ENCODE assay signal across 13 mouse cellular contexts in the genomic region with DNA sequence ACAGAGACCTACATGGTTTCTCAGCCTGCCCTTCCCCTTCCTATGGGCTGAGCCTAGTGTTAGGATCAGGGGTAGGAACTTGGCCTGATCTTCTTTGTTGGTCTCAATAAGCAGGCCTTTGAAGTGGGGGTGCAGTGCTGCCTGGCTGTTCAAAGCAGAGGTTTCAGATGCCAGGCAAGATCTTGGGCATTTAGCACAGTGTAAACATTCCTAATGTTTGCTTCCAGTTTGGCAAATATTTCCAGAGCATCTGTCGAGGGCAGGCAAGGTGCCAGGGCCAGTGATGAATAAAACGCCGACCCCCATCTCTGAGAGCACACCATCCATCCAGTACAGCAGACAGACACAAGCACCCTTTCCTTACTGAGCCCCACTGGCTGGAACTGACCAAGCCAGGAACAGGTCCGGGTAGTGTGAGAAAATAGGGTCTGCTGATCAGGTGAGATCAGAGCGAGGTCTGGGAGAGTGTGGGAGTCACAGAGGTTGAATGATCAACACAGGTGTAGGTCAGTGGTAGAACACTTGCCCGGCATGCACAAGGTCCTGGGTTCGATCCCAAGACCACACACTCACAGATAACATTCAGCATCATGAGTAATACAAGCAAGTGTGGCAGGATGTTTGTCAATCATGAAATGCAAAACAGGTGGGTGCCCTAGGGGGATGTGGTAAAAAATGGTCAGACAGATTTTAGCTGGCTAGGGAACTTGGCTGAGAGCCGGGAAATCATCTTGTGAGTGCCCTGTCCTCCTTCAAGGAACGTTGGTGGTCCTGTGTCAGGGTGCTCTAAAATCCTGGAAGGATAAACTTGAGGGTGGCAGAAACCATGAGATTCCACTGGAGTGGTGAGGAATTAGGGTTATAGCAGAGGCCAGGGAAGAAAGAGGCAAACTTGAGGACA. TPM values are rescaled to one million over a fixed set of nuclear protein-coding genes. Genes with fewer than 3 reads are reported as not detected.
A peak's percentile ranks its signal among the peaks of the same experiment; 100 is the strongest.
DNase-seq lines count a peak whose midpoint lies in the region; ATAC-seq and TF ChIP-seq lines count a peak whose summit lies in the region.
"Had no signal": no experiment of that assay in that cellular context is flagged by ENCODE, and none has a peak within 500 bp of the region (broad histone marks: within the 10 kb centered on the region; RNA-seq: fewer than 3 reads in every experiment).

No protein-coding gene starts in this region.

- H3K27me3 ChIP-seq in liver, postnatal 0 days (ENCODE audit: insufficient read depth, low read length): peaks cover 29% of the 10 kb centered on the region
- peaks cover 98% of the 10 kb centered on the region for H3K27me3 ChIP-seq in liver, embryonic 12.5 days (replicated peaks)

- peak; percentile 52 to 64 for DNase-seq in cerebellum, postnatal 14 days
- no peak for DNase-seq in cerebellum, adult 18-20 months
- DNase-seq in liver, postnatal 0 days: no peak
- DNase-seq in 416B (ENCODE audit: low read depth): peak; percentile 15
- peak; percentile 52 for DNase-seq in lung, postnatal 10 days
- no peak for DNase-seq in T-cell, adult 2 months (ENCODE audit: low spot score)
- no peak for DNase-seq in spleen, postnatal 4 days (ENCODE audit: low spot score in 2 of 2)
- DNase-seq: adrenal gland, adult 2 months; cerebellum, adult 9-10 months; heart, adult 18-20 months; kidney, adult 9 months had no signal

- no peak overlapping the region for H3K27ac ChIP-seq in liver, postnatal 0 days (ENCODE audit: low read depth)
- no peak overlapping the region for H3K27ac ChIP-seq in liver, embryonic 12.5 days
- H3K27ac ChIP-seq: forebrain, embryonic 13.5 days had no signal

- H3K9me3 ChIP-seq in liver, postnatal 0 days (ENCODE audit: low read length): no peaks in the 10 kb centered on the region
- H3K9me3 ChIP-seq in liver, embryonic 12.5 days (replicated peaks): no peaks in the 10 kb centered on the region
- H3K9me3 ChIP-seq: forebrain, embryonic 13.5 days had no signal

- 56% methylated on average over 9 of the region's 9 CpGs for WGBS in liver, postnatal 0 days (ENCODE audit: insufficient replicate concordance)
- 52% methylated on average over 9 of the region's 9 CpGs for WGBS in liver, embryonic 12.5 days (ENCODE audit: insufficient replicate concordance)

- 0 out of 2 replicates have a peak overlapping the region, but pooled peaks have one; percentile 13 for H3K4me2 ChIP-seq in liver, postnatal 0 days (ENCODE audit: low read depth, low read length)
- no peak overlapping the region for H3K4me2 ChIP-seq in liver, embryonic 12.5 days
- H3K4me2 ChIP-seq: forebrain, embryonic 13.5 days had no signal

- H3K9ac ChIP-seq in liver, postnatal 0 days (replicated peaks): no peak overlapping the region
- H3K9ac ChIP-seq in liver, embryonic 12.5 days: no peak overlapping the region

- TF ChIP-seq CTCF in liver, postnatal 0 days (IDR thresholded peaks at IDR 0.05; ENCODE audit: low read depth): no peak

- H3K4me3 ChIP-seq in liver, postnatal 0 days (ENCODE audit: low read depth, low read length): no peak overlapping the region
- no peak overlapping the region for H3K4me3 ChIP-seq in liver, embryonic 12.5 days
- H3K4me3 ChIP-seq: forebrain, embryonic 13.5 days had no signal

- no peak for ATAC-seq in liver, postnatal 0 days
- no peak for ATAC-seq in liver, embryonic 12.5 days
- ATAC-seq: forebrain, embryonic 13.5 days had no signal

- H3K36me3 ChIP-seq in liver, postnatal 0 days (replicated peaks; ENCODE audit: insufficient read depth, low read length): no peaks in the 10 kb centered on the region
- no peaks in the 10 kb centered on the region for H3K36me3 ChIP-seq in liver, embryonic 12.5 days

- H3K4me1 ChIP-seq in liver, postnatal 0 days (ENCODE audit: insufficient read depth): peaks cover 24% of the 10 kb centered on the region
- H3K4me1 ChIP-seq in liver, embryonic 12.5 days: peaks cover 20% of the 10 kb centered on the region

- TF ChIP-seq EP300 in liver, postnatal 0 days (IDR thresholded peaks at IDR 0.05; ENCODE audit: low read depth): no peak

RNA-seq across cellular contexts. Expression of gene Nptx1, which starts 5.6 kb away (rescaled TPM):
- polyA plus RNA-seq in liver, postnatal 0 days (2015; fragmentation: Nextera tagmentation; extraction: Ambion mirVana): 0.04 TPM in 1 of 2 replicates, not detected in the other
- polyA plus RNA-seq in liver, embryonic 12.5 days (2016; fragmentation: Nextera tagmentation; extraction: Ambion mirVana): 0.04 and 0.06 TPM in 2 replicates

RNA-seq across cellular contexts. Expression of gene Rptor, which starts 49.6 kb away (rescaled TPM):
- polyA plus RNA-seq in liver, postnatal 0 days (2015; fragmentation: Nextera tagmentation; extraction: Ambion mirVana): 3.1 TPM in 2 replicates
- polyA plus RNA-seq in liver, embryonic 12.5 days (2016; fragmentation: Nextera tagmentation; extraction: Ambion mirVana): 11.3 and 12.5 TPM in 2 replicates

Comparison
In these comparisons a context has a peak if more than half of its experiments do, and no peak if none do; other contexts are left out.
1. DNase-seq: peak in cerebellum, postnatal 14 days (2 of 2), 416B (single experiment) and lung, postnatal 10 days (single experiment); none in cerebellum, adult 18-20 months (0 of 2), liver, postnatal 0 days (single experiment), T-cell, adult 2 months (single experiment) and spleen, postnatal 4 days (0 of 2).